Mouse (Mus musculus) stomach, embryonic 16.5 days (tissue): ENCODE data around the gene Nagpa. TPM values are rescaled to one million over a fixed set of nuclear protein-coding genes. Genes with fewer than 3 reads are reported as not detected.
A peak's percentile ranks its signal among the peaks of the same experiment; 100 is the strongest.

Experiments
- ATAC-seq: fragments of 200-750 bp; cut with Nextera tagmentation; 2 replicates; pipeline ENCODE4 v1.8.0; 2017; ENCODE audit warnings: moderate number of reproducible peaks, moderate TSS enrichment; ENCODE audit not compliant: insufficient read depth, low FRiP score
- H3K27ac ChIP-seq: fragments of 300-500 bp; sonication (generic); 2 replicates; pipeline ENCODE4 v1.5.1; 2014; ENCODE audit warnings: low read length
- H3K27me3 ChIP-seq: fragments of 300-500 bp; sonication (generic); 2 replicates; pipeline ENCODE4 v1.6.1; 2014; ENCODE audit warnings: low read length, control low read depth, mixed read lengths; ENCODE audit not compliant: control insufficient read depth, insufficient read depth
- H3K36me3 ChIP-seq: fragments of 300-500 bp; sonication (generic); 2 replicates; pipeline ENCODE4 v1.6.1; 2014; ENCODE audit warnings: low read length; ENCODE audit not compliant: control insufficient read depth, insufficient read depth
- H3K4me1 ChIP-seq: fragments of 300-500 bp; sonication (generic); 2 replicates; pipeline ENCODE4 v1.6.1; 2014; ENCODE audit warnings: low read length, control low read depth, mixed read lengths; ENCODE audit not compliant: control insufficient read depth, insufficient read depth
- H3K4me2 ChIP-seq: fragments of 300-500 bp; sonication (generic); 2 replicates; pipeline ENCODE4 v1.6.1; 2014; ENCODE audit warnings: low read depth, low read length, mixed read lengths
- H3K4me3 ChIP-seq: fragments of 300-500 bp; sonication (generic); replicated peaks from 2 replicates; pipeline ENCODE4 v1.5.1; 2014; ENCODE audit warnings: mild to moderate bottlenecking, low read length
- H3K9ac ChIP-seq: fragments of 300-500 bp; sonication (generic); 2 replicates; pipeline ENCODE4 v1.6.1; 2014; ENCODE audit warnings: low read length
- H3K9me3 ChIP-seq: fragments of 300-500 bp; sonication (generic); replicated peaks from 2 replicates; pipeline ENCODE4 v1.6.1; 2016; ENCODE audit warnings: low read length, control low read depth; ENCODE audit not compliant: control insufficient read depth
- WGBS: fragments of 180-500 bp; shearing (Covaris S2); extraction: QIAGEN DNeasy Blood & Tissue Kit; methylation state at CpG from one replicate; pipeline ENCODE4 v1.1.7; 2014; 5-methylcytosine and 5-hydroxymethylcytosine counted together
- polyA plus RNA-seq: library from polyadenylated mRNA; unstranded; fragments of >200 nt; fragmentation: Nextera tagmentation; extraction: Ambion mirVana; gene quantifications from 2 replicates; pipeline ENCODE4 v1.2.1, GENCODE M21; 2015

Nagpa gene
- polyA plus RNA-seq, 1 experiment from 2014 or later = 19.7 TPM

DNA sequence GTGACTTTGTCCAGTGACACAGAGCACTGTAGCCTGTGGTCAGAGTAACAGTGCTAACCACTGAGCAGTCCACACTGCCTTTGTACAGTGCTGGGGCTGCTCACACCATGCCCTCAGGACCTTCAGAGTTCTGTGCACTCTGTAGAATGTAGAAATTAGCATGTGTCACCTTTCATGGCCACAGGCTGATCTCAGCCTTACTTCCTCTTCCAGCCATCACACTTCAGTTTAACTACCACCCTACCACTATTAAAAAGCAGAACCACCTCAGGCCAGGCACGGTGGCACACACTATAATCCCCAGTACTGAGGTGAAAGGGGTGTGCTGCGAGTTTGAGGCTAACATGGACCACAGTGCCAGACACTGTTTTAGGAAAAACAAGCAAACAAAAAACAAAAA, 6.6 kb upstream of the Nagpa start:
- Histone ChIP-seq H3K9me3 (no peaks in the 10 kb centered on the region), H3K4me2 (no peak overlapping the region), H3K36me3 (no peaks in the 10 kb centered on the region), H3K4me1 (no peaks in the 10 kb centered on the region), H3K27me3 (no peaks in the 10 kb centered on the region), H3K9ac (no peak overlapping the region), H3K4me3 (no peak overlapping the region), H3K27ac (no peak overlapping the region)
- WGBS = 75% methylated on average over 2 of the region's 2 CpGs
- ATAC-seq = no peak

GRCm38 (mm10) chr16:5206051-5206450, 2.2 kb upstream of the Nagpa start:
- no peaks in the 10 kb centered on the region for H3K27me3 ChIP-seq
- H3K9me3 ChIP-seq = no peaks in the 10 kb centered on the region
- no peak overlapping the region for H3K4me2 ChIP-seq
- peaks cover 5% of the 10 kb centered on the region; the same call in 1 of the 2 replicates for H3K4me1 ChIP-seq
- H3K36me3 ChIP-seq = no peaks in the 10 kb centered on the region
- H3K4me3 ChIP-seq = no peak overlapping the region
- H3K27ac ChIP-seq = no peak overlapping the region
- ATAC-seq = no peak
- 68% methylated on average over 5 of the region's 5 CpGs for WGBS
- no peak overlapping the region for H3K9ac ChIP-seq

GRCm38 (mm10) chr16:5205431-5205970, 1.7 kb upstream of the Nagpa start:
- Histone ChIP-seq H3K4me3 (no peak overlapping the region), H3K4me1 (peaks cover 5% of the 10 kb centered on the region; the same call in 1 of the 2 replicates), H3K9me3 (no peaks in the 10 kb centered on the region), H3K36me3 (no peaks in the 10 kb centered on the region), H3K9ac (no peak overlapping the region), H3K4me2 (no peak overlapping the region), H3K27me3 (no peaks in the 10 kb centered on the region), H3K27ac (no peak overlapping the region)
- WGBS = 83% methylated on average over 5 of the region's 5 CpGs
- ATAC-seq = no peak

- 2% methylated on average over 36 of the region's 36 CpGs for WGBS
- ATAC-seq = peak; percentile 26; the same call in 1 of the 2 replicates
- Histone ChIP-seq H3K9me3 (no peaks in the 10 kb centered on the region), H3K27me3 (no peaks in the 10 kb centered on the region), H3K36me3 (no peaks in the 10 kb centered on the region), H3K4me3 (peak overlapping the region; percentile 70), H3K9ac (peak overlapping the region; percentile 71), H3K4me2 (peak overlapping the region; percentile 74), H3K27ac (no peak overlapping the region), H3K4me1 (peaks cover 5% of the 10 kb centered on the region; the same call in 1 of the 2 replicates)
These were observed 612 bp downstream of the Nagpa start for GRCm38 (mm10) chr16:5203200-5203599.

DNA sequence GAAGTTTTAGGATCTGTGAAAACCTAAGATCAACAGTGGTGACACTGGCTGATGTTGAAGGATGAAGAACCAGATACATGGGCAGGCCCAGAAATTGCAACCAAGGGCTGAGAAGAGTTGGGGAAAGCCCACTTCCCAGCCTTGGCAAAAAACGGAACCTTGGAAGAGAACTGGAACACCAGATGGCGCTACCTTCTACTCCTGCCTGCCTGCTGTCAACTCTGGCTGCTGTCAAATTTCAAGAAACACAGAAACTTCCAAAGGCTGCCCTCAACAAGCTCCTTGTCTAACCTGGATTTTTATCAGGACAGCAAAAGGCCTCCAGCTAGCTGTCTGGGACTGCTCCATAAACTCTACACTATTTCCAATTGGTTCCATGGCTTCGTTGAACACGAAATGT, 1.1 kb downstream of the Nagpa start:
- Histone ChIP-seq H3K4me2 (peak overlapping the region; percentile 74), H3K4me1 (peaks cover 5% of the 10 kb centered on the region; the same call in 1 of the 2 replicates), H3K9me3 (no peaks in the 10 kb centered on the region), H3K9ac (peak overlapping the region; percentile 71; the same call in 1 of the 2 replicates), H3K27ac (no peak overlapping the region), H3K4me3 (peak overlapping the region; percentile 70), H3K36me3 (no peaks in the 10 kb centered on the region), H3K27me3 (no peaks in the 10 kb centered on the region)
- ATAC-seq = no peak
- WGBS = 8% methylated on average over 4 of the region's 4 CpGs

DNA sequence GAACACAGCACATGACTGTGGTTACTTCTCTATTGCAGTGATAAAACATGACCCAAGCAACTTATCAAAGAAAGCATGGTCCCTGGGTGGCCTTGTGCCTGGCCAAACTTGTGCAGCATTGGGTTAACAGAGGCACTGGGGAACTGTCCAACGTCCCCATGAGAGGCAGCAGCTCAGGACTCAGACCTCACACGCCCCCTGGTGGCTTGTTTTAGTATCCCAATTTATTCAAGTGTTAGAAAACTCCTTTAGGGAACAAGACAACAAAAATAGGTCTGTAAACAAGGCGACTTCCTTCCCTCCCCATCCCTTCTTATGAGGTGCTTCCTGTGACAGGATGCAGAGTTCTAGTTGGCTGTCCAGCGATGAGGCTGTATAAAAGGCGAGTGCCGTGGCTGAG, 8.7 kb downstream of the Nagpa start:
- H3K27me3 ChIP-seq = no peaks in the 10 kb centered on the region
- H3K9me3 ChIP-seq = no peaks in the 10 kb centered on the region; the same call in 1 of the 2 replicates
- H3K4me2 ChIP-seq = no peak overlapping the region
- no peak for ATAC-seq
- 35% methylated on average over 6 of the region's 6 CpGs for WGBS
- H3K4me1 ChIP-seq = no peaks in the 10 kb centered on the region
- H3K9ac ChIP-seq = no peak overlapping the region
- H3K36me3 ChIP-seq = no peaks in the 10 kb centered on the region
- no peak overlapping the region for H3K27ac ChIP-seq
- H3K4me3 ChIP-seq = no peak overlapping the region

DNA sequence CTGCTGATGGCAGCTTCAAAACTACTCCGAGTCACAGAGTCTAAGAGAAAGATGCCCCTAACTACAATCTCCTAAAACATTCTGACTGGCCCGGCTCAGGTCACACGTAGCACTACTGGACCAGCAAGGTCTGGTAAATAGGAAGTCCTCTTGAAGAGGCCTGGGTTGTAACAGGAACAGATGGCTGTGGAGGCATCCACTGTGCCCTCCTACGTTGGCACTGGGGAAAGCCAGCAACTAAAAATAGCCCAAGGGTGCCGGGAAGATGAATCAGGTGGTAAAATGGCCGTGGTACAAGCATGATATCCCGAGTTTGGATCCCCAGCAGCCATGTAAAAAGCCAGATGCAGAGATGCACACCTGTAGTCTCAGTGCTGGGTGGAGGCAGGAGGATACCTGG, 17.6 kb downstream of the Nagpa start:
- Histone ChIP-seq H3K27me3 (no peaks in the 10 kb centered on the region), H3K9me3 (no peaks in the 10 kb centered on the region), H3K9ac (no peak overlapping the region), H3K36me3 (no peaks in the 10 kb centered on the region), H3K4me3 (no peak overlapping the region), H3K4me1 (no peaks in the 10 kb centered on the region), H3K4me2 (no peak overlapping the region), H3K27ac (no peak overlapping the region)
- no peak for ATAC-seq
- WGBS = 77% methylated on average over 7 of the region's 7 CpGs

- Histone ChIP-seq H3K9me3 (no peaks in the 10 kb centered on the region), H3K9ac (no peak overlapping the region), H3K4me2 (no peak overlapping the region), H3K27ac (no peak overlapping the region), H3K4me3 (no peak overlapping the region), H3K4me1 (no peaks in the 10 kb centered on the region), H3K27me3 (no peaks in the 10 kb centered on the region), H3K36me3 (no peaks in the 10 kb centered on the region)
- WGBS = 53% methylated on average over 7 of the region's 7 CpGs
- ATAC-seq = no peak
These were observed 18.1 kb downstream of the Nagpa start for GRCm38 (mm10) chr16:5185691-5186090.

DNA sequence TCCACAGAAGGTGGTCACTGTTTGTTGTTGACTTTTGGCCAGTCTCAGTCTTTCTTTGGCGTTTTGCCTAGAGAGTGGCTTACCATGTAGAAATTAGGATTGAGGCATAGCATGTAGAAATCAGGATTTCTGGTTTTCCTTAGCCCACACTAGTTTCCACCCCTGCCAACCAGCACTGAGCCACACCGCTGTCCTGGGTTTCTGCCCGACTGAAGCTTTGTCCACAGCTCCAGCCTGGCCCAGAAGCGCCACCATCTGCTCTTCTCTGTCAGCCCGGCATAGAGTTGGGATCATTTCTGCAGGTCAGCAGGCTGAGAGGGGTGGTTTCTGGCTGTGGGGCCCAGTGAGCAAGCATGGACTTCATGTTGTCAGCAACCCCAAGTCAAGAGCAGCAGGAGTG, 18.9 kb downstream of the Nagpa start:
- H3K4me1 ChIP-seq = no peaks in the 10 kb centered on the region
- ATAC-seq = no peak
- no peak overlapping the region for H3K4me2 ChIP-seq
- 74% methylated on average over 5 of the region's 5 CpGs for whole genome bisulfite sequencing
- H3K9ac ChIP-seq = no peak overlapping the region
- no peaks in the 10 kb centered on the region for H3K36me3 ChIP-seq
- no peak overlapping the region for H3K27ac ChIP-seq
- no peaks in the 10 kb centered on the region for H3K9me3 ChIP-seq
- no peak overlapping the region for H3K4me3 ChIP-seq
- H3K27me3 ChIP-seq = no peaks in the 10 kb centered on the region
